Mouse (Mus musculus) c-Kit-positive CD71-negative TER-119-negative erythroid progenitor cells, embryonic 14.5 days (primary cell): ENCODE measurements around the gene Polr2h.
"Not testable (repeated sequence)": the region's sequence is repeated elsewhere in the genome, so short reads cannot be mapped to it uniquely, and the experiment has no call there.

Source experiments
- DNase-seq: peaks from one replicate; pipeline ENCODE4 v3.0.0-alpha.2; 2013; ENCODE audit warnings: low read depth

The Polr2h gene

GRCm38 (mm10) chr16:20717181-20717977 is at the start of gene Polr2h, which contains the start of gene Clcn2:
Gene Polr2h (plus strand): TSS chr16:20717665.
Gene Clcn2 (minus strand): TSS chr16:20717746.
- peak; percentile 94 for DNase-seq

- not testable (repeated sequence) for DNase-seq
These were observed 49.5 kb upstream of the Polr2h start, which contains the start of gene Eif4g1 for GRCm38 (mm10) chr16:20668013-20668412. Gene Eif4g1 (plus strand): TSS chr16:20668313.

- DNase-seq: no peak
These were observed 47.2 kb upstream of the Polr2h start for GRCm38 (mm10) chr16:20670291-20670690.

- DNase-seq: no peak
These were observed 45.6 kb upstream of the Polr2h start for GRCm38 (mm10) chr16:20671886-20672285.

- DNase-seq: peak; percentile 90
These were observed 45.0 kb upstream of the Polr2h start for GRCm38 (mm10) chr16:20672500-20672902.

- DNase-seq: no peak
These were observed 44.3 kb upstream of the Polr2h start for GRCm38 (mm10) chr16:20672965-20673705.

- DNase-seq: no peak
These were observed 43.7 kb upstream of the Polr2h start for GRCm38 (mm10) chr16:20673706-20674303.

- no peak for DNase-seq
These were observed 42.3 kb upstream of the Polr2h start for GRCm38 (mm10) chr16:20675213-20675612.

- DNase-seq: no peak
These were observed 40.8 kb upstream of the Polr2h start for GRCm38 (mm10) chr16:20676702-20677101.

GRCm38 (mm10) chr16:20677380-20677779 is 40.1 kb upstream of the Polr2h start:
- DNase-seq: no peak

GRCm38 (mm10) chr16:20677974-20678675 is 39.3 kb upstream of the Polr2h start:
- no peak for DNase-seq

- no peak for DNase-seq
These were observed 26.7 kb upstream of the Polr2h start for GRCm38 (mm10) chr16:20690774-20691173.

GRCm38 (mm10) chr16:20691617-20692016 is 25.8 kb upstream of the Polr2h start:
- DNase-seq: no peak

GRCm38 (mm10) chr16:20692241-20692965 is 25.1 kb upstream of the Polr2h start:
- no peak for DNase-seq

- peak; percentile 66 for DNase-seq
These were observed 24.3 kb upstream of the Polr2h start, which contains the start of gene Fam131a for GRCm38 (mm10) chr16:20693111-20693701. Gene Fam131a (plus strand): TSS chr16:20693241.

GRCm38 (mm10) chr16:20694781-20695180 is 22.7 kb upstream of the Polr2h start:
- DNase-seq: no peak

- DNase-seq: no peak
These were observed 21.7 kb upstream of the Polr2h start for GRCm38 (mm10) chr16:20695622-20696323.

- no peak for DNase-seq
These were observed 18.2 kb upstream of the Polr2h start for GRCm38 (mm10) chr16:20699266-20699665.

- no peak for DNase-seq
These were observed 17.4 kb upstream of the Polr2h start for GRCm38 (mm10) chr16:20700036-20700435.

- DNase-seq: no peak
These were observed 16.1 kb upstream of the Polr2h start for GRCm38 (mm10) chr16:20701316-20701715.
